Mouse (Mus musculus): Measurements from ENCODE around the gene Rbp2. TPM values are rescaled to one million over a fixed set of nuclear protein-coding genes. Genes with fewer than 3 reads are reported as not detected.

Gene Rbp2
- polyA plus RNA-seq, 2 experiments = 3.3 to 4.9 TPM

- no peak for TF ChIP-seq POLR2A (IDR thresholded peaks at IDR 0.05; ENCODE audit: borderline replicate concordance, extremely low read depth, insufficient read depth, insufficient read length)
- H3K4me2 ChIP-seq (replicated peaks; ENCODE audit: low read depth, low read length, severe bottlenecking) = no peak overlapping the region
- H3K27me3 ChIP-seq (ENCODE audit: control insufficient read depth, insufficient read depth, low read length) = no peaks in the 10 kb centered on the region
- WGBS = 52% methylated on average over 2 of the region's 2 CpGs
- H3K36me3 ChIP-seq (ENCODE audit: control insufficient read depth, insufficient read depth, low read length) = no peaks in the 10 kb centered on the region
- H3K4me1 ChIP-seq (ENCODE audit: control insufficient read depth, insufficient read depth, low read length) = no peaks in the 10 kb centered on the region
- H3K4me3 ChIP-seq (replicated peaks; ENCODE audit: low read length) = no peak overlapping the region
- H3K9me3 ChIP-seq (ENCODE audit: control insufficient read depth, low read length) = no peaks in the 10 kb centered on the region
- no peak overlapping the region for H3K27ac ChIP-seq (replicated peaks; ENCODE audit: low read depth, low read length)
- DNase-seq (ENCODE audit: low spot score) (no peak), ATAC-seq (ENCODE audit: low FRiP score, low read depth) (no peak)
- no peak overlapping the region for H3K9ac ChIP-seq (ENCODE audit: low read depth, low read length, severe bottlenecking)
These were observed 38.0 kb downstream of the Rbp2 start for GRCm38 (mm10) chr9:98523872-98524271.

DNA sequence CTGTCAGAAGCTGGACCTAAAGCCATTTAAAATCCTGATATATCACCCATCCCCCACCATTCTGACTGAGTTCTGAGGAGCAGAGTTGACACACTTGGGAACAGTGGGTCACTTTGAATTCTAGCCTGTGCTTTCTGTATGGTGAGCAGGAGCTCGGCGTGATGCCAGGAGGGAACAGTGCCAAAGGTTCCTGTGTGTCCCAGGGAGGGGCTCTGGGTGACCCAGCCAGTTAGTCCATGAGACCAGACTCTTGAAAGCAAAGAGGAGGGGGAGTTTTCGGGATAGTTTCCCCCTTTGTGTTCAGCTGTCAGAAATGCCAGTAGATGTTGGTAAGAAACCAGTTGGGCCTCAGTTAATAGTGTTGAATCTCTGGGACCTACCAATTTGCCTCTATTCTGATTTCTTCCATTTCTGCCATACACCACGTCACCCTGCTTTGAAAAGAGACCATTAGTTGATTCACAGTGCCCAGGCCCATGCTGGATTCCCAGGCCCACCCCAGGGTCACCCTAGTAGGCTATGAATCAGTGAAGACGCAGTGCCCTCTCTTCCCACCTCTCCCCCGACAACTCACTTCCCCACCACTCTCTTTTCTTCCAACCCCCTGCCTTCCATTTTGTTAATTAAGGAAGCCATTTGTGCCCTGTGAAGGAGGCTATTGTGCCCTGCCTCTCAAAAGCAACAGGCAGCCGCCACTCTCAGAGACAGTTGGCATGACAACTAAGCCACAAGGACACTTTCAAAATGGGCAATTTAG lies 39.0 kb downstream of the Rbp2 start:
- 68% methylated on average over 7 of the region's 7 CpGs for WGBS
- ATAC-seq (ENCODE audit: low FRiP score, low read depth) = no peak
- TF ChIP-seq POLR2A (IDR thresholded peaks at IDR 0.05; ENCODE audit: borderline replicate concordance, extremely low read depth, insufficient read depth, insufficient read length) = no peak
- H3K4me3 ChIP-seq (replicated peaks; ENCODE audit: low read length) = no peak overlapping the region
- no peaks in the 10 kb centered on the region for H3K27me3 ChIP-seq (ENCODE audit: control insufficient read depth, insufficient read depth, low read length)
- no peak overlapping the region for H3K9ac ChIP-seq (ENCODE audit: low read depth, low read length, severe bottlenecking)
- no peaks in the 10 kb centered on the region for H3K36me3 ChIP-seq (ENCODE audit: control insufficient read depth, insufficient read depth, low read length)
- no peak overlapping the region for H3K4me2 ChIP-seq (replicated peaks; ENCODE audit: low read depth, low read length, severe bottlenecking)
- no peaks in the 10 kb centered on the region for H3K9me3 ChIP-seq (ENCODE audit: control insufficient read depth, low read length)
- H3K4me1 ChIP-seq (ENCODE audit: control insufficient read depth, insufficient read depth, low read length) = no peaks in the 10 kb centered on the region
- DNase-seq (ENCODE audit: low spot score) = no peak
- no peak overlapping the region for H3K27ac ChIP-seq (replicated peaks; ENCODE audit: low read depth, low read length)

DNA sequence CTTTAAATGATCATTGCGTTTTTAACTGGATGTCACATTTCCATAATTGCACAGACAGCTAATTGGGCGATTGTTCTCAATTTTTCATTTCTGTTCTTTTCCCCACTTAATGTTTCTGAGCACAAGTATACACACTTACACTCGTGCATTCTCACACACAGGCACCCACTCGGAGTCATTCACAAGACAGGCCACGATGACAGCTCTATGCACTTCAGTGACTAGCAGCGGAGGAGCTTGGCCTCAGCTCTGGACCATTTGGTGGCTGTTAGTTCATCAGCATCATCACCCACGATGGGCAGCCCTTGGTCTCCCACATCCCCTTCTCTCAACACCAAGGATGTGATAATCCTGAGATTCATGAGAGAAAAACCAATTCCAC lies 39.6 kb downstream of the Rbp2 start:
- Histone ChIP-seq H3K27ac (replicated peaks; ENCODE audit: low read depth, low read length) (no peak overlapping the region), H3K4me1 (ENCODE audit: control insufficient read depth, insufficient read depth, low read length) (no peaks in the 10 kb centered on the region), H3K9ac (ENCODE audit: low read depth, low read length, severe bottlenecking) (no peak overlapping the region), H3K4me3 (replicated peaks; ENCODE audit: low read length) (no peak overlapping the region), H3K27me3 (ENCODE audit: control insufficient read depth, insufficient read depth, low read length) (no peaks in the 10 kb centered on the region), H3K4me2 (replicated peaks; ENCODE audit: low read depth, low read length, severe bottlenecking) (no peak overlapping the region), H3K36me3 (ENCODE audit: control insufficient read depth, insufficient read depth, low read length) (no peaks in the 10 kb centered on the region), H3K9me3 (ENCODE audit: control insufficient read depth, low read length) (no peaks in the 10 kb centered on the region)
- DNase-seq (ENCODE audit: low spot score) = no peak
- no peak for TF ChIP-seq POLR2A (IDR thresholded peaks at IDR 0.05; ENCODE audit: borderline replicate concordance, extremely low read depth, insufficient read depth, insufficient read length)
- 55% methylated on average over 7 of the region's 7 CpGs for WGBS
- no peak for ATAC-seq (ENCODE audit: low FRiP score, low read depth)

DNA sequence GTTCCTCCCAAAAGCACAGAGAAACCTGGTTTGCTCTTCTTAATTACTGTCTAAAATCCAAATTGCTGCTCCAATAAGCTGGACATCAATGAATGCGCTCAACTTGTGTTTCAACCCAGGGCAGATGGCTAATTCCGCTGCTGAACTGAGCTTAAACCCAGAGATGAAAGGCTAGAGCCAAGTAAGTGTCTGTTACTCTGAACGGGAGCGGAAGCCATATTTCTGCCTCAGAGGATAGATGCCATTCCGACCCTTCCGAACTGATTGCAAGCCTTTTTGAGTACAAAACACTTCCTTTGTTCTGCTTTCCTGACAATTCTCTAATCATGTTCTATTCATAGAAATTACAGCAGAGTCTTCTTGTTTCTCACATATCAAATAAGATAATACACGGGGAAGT lies 41.3 kb downstream of the Rbp2 start:
- 75% methylated on average over 7 of the region's 7 CpGs for WGBS
- H3K4me3 ChIP-seq (replicated peaks; ENCODE audit: low read length) = no peak overlapping the region
- no peak for DNase-seq (ENCODE audit: low spot score)
- no peak overlapping the region for H3K4me2 ChIP-seq (replicated peaks; ENCODE audit: low read depth, low read length, severe bottlenecking)
- TF ChIP-seq POLR2A (IDR thresholded peaks at IDR 0.05; ENCODE audit: borderline replicate concordance, extremely low read depth, insufficient read depth, insufficient read length) = no peak
- no peaks in the 10 kb centered on the region for H3K9me3 ChIP-seq (ENCODE audit: control insufficient read depth, low read length)
- H3K27me3 ChIP-seq (ENCODE audit: control insufficient read depth, insufficient read depth, low read length) = no peaks in the 10 kb centered on the region
- ATAC-seq (ENCODE audit: low FRiP score, low read depth) = no peak
- H3K27ac ChIP-seq (replicated peaks; ENCODE audit: low read depth, low read length) = no peak overlapping the region
- no peaks in the 10 kb centered on the region for H3K36me3 ChIP-seq (ENCODE audit: control insufficient read depth, insufficient read depth, low read length)
- no peaks in the 10 kb centered on the region for H3K4me1 ChIP-seq (ENCODE audit: control insufficient read depth, insufficient read depth, low read length)
- no peak overlapping the region for H3K9ac ChIP-seq (ENCODE audit: low read depth, low read length, severe bottlenecking)

- no peak for DNase-seq (ENCODE audit: low spot score)
- H3K27me3 ChIP-seq (ENCODE audit: control insufficient read depth, insufficient read depth, low read length) = no peaks in the 10 kb centered on the region
- no peaks in the 10 kb centered on the region for H3K4me1 ChIP-seq (ENCODE audit: control insufficient read depth, insufficient read depth, low read length)
- no peak for TF ChIP-seq POLR2A (IDR thresholded peaks at IDR 0.05; ENCODE audit: borderline replicate concordance, extremely low read depth, insufficient read depth, insufficient read length)
- no peak overlapping the region for H3K4me2 ChIP-seq (replicated peaks; ENCODE audit: low read depth, low read length, severe bottlenecking)
- no peak overlapping the region for H3K4me3 ChIP-seq (replicated peaks; ENCODE audit: low read length)
- no peak for ATAC-seq (ENCODE audit: low FRiP score, low read depth)
- 55% methylated on average over 3 of the region's 4 CpGs for WGBS
- H3K36me3 ChIP-seq (ENCODE audit: control insufficient read depth, insufficient read depth, low read length) = no peaks in the 10 kb centered on the region
- no peak overlapping the region for H3K9ac ChIP-seq (ENCODE audit: low read depth, low read length, severe bottlenecking)
- no peaks in the 10 kb centered on the region for H3K9me3 ChIP-seq (ENCODE audit: control insufficient read depth, low read length)
- no peak overlapping the region for H3K27ac ChIP-seq (replicated peaks; ENCODE audit: low read depth, low read length)
These were observed 43.9 kb downstream of the Rbp2 start for GRCm38 (mm10) chr9:98529776-98530175.
